Mouse (Mus musculus) small intestine, adult 2 months (tissue): Measurements from ENCODE around the gene Mpped2. TPM values are rescaled to one million over a fixed set of nuclear protein-coding genes. Genes with fewer than 3 reads are reported as not detected.

Experiments used
- H3K27ac ChIP-seq: fragments of 200-500 bp; 2 replicates; pipeline ENCODE4 v1.5.1; 2012; ENCODE audit warnings: low read depth, low read length, control low read depth, inconsistent platforms; ENCODE audit not compliant: insufficient read depth
- H3K27me3 ChIP-seq: fragments of 200-500 bp; 2 replicates; pipeline ENCODE4 v1.6.1; 2012; ENCODE audit warnings: mild to moderate bottlenecking, moderate library complexity, low read length, inconsistent platforms; ENCODE audit not compliant: control insufficient read depth, insufficient read depth
- H3K36me3 ChIP-seq: fragments of 200-500 bp; 2 replicates; pipeline ENCODE4 v1.6.1; 2012; ENCODE audit warnings: mild to moderate bottlenecking, low read length, control low read depth, inconsistent platforms; ENCODE audit not compliant: control insufficient read depth, insufficient read depth
- H3K4me1 ChIP-seq: fragments of 200-500 bp; 2 replicates; pipeline ENCODE4 v1.6.1; 2012; ENCODE audit warnings: low read length, inconsistent platforms, mixed read lengths; ENCODE audit not compliant: control insufficient read depth, insufficient read depth, insufficient read length
- H3K4me3 ChIP-seq: fragments of 200-500 bp; 2 replicates; pipeline ENCODE4 v1.5.1; 2012; ENCODE audit warnings: low read depth, mild to moderate bottlenecking, control low read depth, inconsistent platforms, low read length, moderate library complexity
- CTCF ChIP-seq: fragments of 200-500 bp; IDR thresholded peaks from 2 replicates; pipeline ENCODE4 v1.5.1; 2012; ENCODE audit warnings: low read depth, mild to moderate bottlenecking, control low read depth, inconsistent platforms, low read length, moderate library complexity, mixed read lengths; ENCODE audit not compliant: insufficient replicate concordance, insufficient read length; ENCODE audit errors: extremely low read depth
- POLR2A ChIP-seq: fragments of 200-500 bp; IDR thresholded peaks from 2 replicates; pipeline ENCODE4 v1.6.1; 2012; ENCODE audit warnings: low read depth, mild to moderate bottlenecking, control low read depth, inconsistent platforms, low read length, moderate library complexity
- WGBS: fragments of 180-500 bp; shearing (Covaris S2); methylation state at CpG from one replicate; pipeline ENCODE4 v1.1.7; 2018; 5-methylcytosine and 5-hydroxymethylcytosine counted together
- polyA plus RNA-seq: library from polyadenylated mRNA; depleted of rRNA; stranded (reverse); fragments of >200 nt; gene quantifications from 2 replicates; pipeline ENCODE4 v1.2.3, GENCODE M21; 2012

Gene Mpped2
- polyA plus RNA-seq, 1 experiment = 0.39 TPM

DNA sequence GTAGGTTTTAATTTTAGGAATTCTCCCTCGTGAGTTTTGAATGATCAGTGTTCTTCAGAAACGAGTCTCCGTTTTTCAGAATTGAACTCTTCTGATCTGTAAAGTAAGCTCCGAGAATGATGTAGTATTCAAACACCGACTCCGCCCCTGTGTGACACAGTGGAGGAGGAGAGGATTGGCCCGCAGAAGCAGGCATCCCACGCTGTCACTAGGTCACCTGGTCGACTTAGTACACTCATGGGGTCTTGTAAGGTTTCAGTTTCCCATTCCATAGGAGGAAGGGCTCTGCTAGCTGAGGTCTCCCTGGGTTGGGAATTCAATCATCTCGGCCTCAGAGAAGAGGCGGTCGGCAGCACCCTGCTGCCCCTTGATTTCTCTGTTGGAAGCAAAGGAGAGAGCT is 76.2 kb downstream of the Mpped2 start:
- Histone ChIP-seq H3K4me1 (no peaks in the 10 kb centered on the region), H3K36me3 (no peaks in the 10 kb centered on the region), H3K27me3 (no peaks in the 10 kb centered on the region), H3K4me3 (no peak overlapping the region), H3K27ac (no peak overlapping the region)
- TF ChIP-seq CTCF = no peak
- TF ChIP-seq POLR2A = no peak
- 89% methylated on average over 12 of the region's 12 CpGs for WGBS

DNA sequence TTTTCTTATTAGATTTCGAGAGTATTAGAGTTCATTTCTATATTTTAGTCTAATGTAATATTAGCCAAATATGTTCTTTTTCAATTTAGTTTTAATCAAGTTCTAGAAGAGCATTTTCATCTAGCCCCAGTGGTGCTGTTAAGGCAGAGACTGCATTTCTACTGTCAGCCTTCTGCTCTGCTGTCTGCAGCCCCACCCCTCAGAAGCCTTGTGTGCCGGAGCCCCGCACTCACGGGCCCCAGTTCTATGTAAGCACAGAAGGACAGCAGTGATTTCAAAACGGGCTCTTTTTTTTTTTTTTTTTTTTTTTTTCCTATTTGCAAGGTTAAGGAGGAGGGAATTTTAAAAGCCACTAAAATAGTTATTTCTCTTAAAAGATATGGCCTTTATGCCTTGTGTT is 79.6 kb downstream of the Mpped2 start:
- 68% methylated on average over 5 of the region's 5 CpGs for WGBS

DNA sequence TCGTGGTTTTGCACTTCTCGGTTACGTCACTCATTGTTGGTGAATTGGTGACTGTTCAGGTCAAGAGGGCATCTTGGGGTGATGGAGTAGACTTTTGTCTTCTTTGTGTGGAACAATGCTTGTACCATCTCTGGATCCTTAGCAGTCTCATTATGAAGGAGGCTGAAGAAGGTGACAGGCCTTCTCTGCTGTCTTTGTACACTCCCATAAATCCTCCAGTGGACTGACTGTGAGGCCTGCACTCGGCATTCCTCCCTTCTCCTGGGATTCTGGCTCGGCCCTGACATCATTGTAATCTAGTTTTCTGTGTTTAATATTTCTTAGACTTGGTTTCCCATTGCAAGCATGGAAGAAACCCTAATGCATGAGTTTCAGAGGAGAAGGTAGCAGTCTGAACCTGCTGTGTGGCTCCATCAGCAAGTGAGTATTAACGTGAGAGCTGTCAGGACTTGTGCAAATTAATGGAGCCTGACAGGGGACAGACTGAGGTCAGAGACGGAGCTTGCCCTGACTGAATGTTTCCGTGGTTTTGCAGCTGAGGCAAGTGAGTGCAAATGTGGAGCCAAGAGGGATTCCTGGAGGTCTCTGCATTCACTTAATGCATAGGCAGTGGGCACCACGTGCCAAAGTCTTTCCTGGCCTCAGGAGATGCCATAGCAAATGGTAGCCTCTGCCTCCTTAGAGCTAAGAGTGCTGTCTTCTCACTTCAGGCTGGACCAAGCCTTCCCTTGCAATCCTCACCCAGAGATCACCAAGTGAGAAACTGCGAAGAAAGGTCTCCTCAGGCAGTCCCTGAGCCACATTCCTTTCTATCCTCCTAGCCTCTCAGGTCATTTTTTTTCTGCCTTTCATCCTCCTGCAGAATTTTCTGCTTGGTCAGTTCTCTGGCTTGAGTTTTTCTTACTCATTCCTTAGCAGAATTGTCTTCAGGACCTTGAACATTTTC is 81.5 kb downstream of the Mpped2 start:
- no peak overlapping the region for H3K4me3 ChIP-seq
- H3K27ac ChIP-seq = no peak overlapping the region
- H3K27me3 ChIP-seq = no peaks in the 10 kb centered on the region
- no peaks in the 10 kb centered on the region for H3K36me3 ChIP-seq
- TF ChIP-seq CTCF (no peak), POLR2A (no peak)
- WGBS = 69% methylated on average over 10 of the region's 10 CpGs
- H3K4me1 ChIP-seq = no peaks in the 10 kb centered on the region

More for the DNA sequence above, 79.6 kb downstream of the Mpped2 start:
- Histone ChIP-seq H3K27ac (no peak overlapping the region), H3K4me1 (no peaks in the 10 kb centered on the region), H3K36me3 (no peaks in the 10 kb centered on the region), H3K27me3 (no peaks in the 10 kb centered on the region), H3K4me3 (no peak overlapping the region)
- TF ChIP-seq CTCF (no peak), POLR2A (no peak)

DNA sequence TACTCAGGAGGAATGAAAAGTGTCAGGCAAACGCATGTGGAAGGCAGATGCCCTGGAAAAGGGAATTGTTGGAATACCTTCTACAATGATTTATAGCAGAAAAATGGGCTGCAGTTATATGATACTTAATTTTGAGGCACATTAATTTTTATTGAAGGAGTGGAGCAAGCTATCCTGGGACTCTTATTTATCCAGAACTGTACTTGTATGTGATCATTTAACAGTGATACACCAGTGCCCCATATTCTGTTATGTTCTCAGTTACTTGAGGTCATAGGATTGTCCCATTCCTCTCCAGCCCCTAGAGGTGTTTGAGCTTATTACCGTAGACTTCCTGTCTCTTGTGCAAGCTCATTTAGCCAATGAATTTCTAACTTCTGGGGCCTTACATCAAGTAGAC is 82.9 kb downstream of the Mpped2 start:
- no peaks in the 10 kb centered on the region for H3K36me3 ChIP-seq
- H3K4me3 ChIP-seq = no peak overlapping the region
- H3K27ac ChIP-seq = no peak overlapping the region
- no peaks in the 10 kb centered on the region for H3K27me3 ChIP-seq
- no peak for TF ChIP-seq CTCF
- TF ChIP-seq POLR2A = no peak
- no peaks in the 10 kb centered on the region for H3K4me1 ChIP-seq
- 86% methylated on average over 2 of the region's 2 CpGs for WGBS

DNA sequence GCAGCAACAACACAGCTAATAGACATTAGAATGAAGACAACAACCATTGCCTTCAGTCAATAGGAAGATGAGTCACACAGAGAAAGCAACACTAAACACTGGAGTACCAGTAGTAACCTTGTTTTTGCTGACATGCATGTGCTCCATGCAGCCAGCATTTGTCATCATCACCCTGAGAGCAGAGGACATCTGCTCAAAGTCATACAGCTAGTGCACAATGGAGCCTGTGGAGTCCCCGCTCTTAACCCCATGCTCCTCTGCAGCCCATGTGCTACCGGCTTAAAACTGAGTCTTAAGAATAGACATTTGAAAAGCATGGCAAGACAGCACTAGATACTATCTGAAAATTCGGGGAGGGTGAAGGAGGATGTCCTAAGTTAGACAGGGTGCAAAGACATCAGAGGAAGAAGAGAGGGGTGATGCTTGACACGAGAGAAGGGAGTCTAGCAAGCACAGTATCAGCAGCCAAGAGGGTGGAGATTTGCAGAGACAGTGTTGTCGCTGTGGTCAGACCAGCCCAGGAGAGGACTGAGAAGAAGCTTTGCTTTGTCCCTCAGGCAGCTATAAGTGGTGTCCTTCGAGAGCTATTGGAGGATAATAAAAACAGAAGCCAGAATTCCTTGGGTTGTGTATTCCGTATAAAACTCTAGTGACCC is 85.9 kb downstream of the Mpped2 start:
- no peak for TF ChIP-seq POLR2A
- no peak for TF ChIP-seq CTCF
- Histone ChIP-seq H3K36me3 (no peaks in the 10 kb centered on the region), H3K4me1 (no peaks in the 10 kb centered on the region), H3K27me3 (no peaks in the 10 kb centered on the region), H3K27ac (no peak overlapping the region), H3K4me3 (no peak overlapping the region)
- 76% methylated on average over 7 of the region's 7 CpGs for WGBS

DNA sequence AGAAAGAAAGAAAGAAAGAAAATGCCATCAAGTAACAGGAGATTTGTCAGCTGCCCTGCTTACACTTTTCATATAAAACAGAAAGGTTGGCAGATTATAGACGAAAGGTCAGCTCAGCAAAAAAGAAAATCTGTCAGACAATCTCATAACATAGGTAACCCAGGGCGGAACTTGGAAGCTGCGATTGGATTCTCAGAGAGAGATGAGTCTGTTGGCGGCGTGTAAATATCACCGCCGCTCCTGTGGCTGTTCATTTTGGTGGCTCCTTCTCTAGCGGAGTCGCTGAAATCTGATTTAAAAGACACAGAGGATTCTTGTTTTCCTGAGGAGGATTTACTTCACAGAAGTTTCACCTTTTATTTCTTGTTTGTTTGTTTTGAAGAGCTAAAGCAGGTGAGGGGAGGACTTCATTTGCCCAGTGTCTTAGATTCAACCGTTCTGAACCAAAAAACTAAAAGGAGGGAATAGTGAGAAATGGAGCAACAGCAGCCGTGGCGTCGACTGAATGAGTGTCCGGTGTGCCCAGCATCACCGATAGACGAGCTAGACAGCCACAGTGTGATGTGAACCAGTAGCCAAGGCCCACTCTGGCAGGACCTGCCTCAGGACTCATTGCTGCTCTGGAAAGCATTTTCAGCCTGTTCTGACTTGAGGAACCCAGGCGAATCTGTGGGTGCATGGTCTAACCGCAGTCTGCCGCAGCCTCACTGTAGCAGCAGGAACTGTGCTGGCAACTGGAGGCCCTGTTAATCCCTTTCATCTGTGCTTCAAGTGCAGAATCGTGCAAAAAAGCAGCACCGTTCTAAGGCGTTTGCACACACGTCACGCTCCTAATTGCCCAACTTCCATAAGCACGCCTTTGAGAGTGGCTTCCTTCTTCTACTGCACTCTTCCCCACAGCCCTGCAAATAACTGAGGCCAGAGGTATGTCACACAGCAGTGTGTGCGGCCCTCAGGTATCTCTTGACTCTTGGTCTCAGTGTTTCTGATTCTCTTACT is 88.4 kb downstream of the Mpped2 start:
- 85% methylated on average over 26 of the region's 26 CpGs for WGBS
- no peak overlapping the region for H3K27ac ChIP-seq
- no peaks in the 10 kb centered on the region for H3K4me1 ChIP-seq
- H3K36me3 ChIP-seq = no peaks in the 10 kb centered on the region
- no peaks in the 10 kb centered on the region for H3K27me3 ChIP-seq
- no peak overlapping the region for H3K4me3 ChIP-seq
- TF ChIP-seq POLR2A (no peak), CTCF (no peak)
